10 mouse cellular contexts compared by ENCODE assay signal in genomic region chr1:60627786-60628453, GRCm38 (mm10).
DNase-seq lines count a peak whose midpoint lies in the region; ATAC-seq and TF ChIP-seq lines count a peak whose summit lies in the region.
"Had no signal": no experiment of that assay in that cellular context is flagged by ENCODE, and none has a peak within 500 bp of the region (broad histone marks: within the 10 kb centered on the region; RNA-seq: fewer than 3 reads in every experiment).

No protein-coding gene starts in this region.

- peak overlapping the region; percentile 40; the same call in 1 of the 2 replicates for H3K27ac ChIP-seq in liver, postnatal 0 days (ENCODE audit: low read depth)
- no peak overlapping the region for H3K27ac ChIP-seq in liver, embryonic 11.5 days (ENCODE audit: low read depth, low read length)
- H3K27ac ChIP-seq: embryonic facial prominence, embryonic 12.5 days had no signal

- WGBS in liver, postnatal 0 days (ENCODE audit: insufficient replicate concordance) = 28% methylated on average over 9 of the region's 9 CpGs
- WGBS in liver, embryonic 11.5 days = 36% methylated on average over 9 of the region's 9 CpGs

- no peaks in the 10 kb centered on the region for H3K27me3 ChIP-seq in liver, postnatal 0 days (ENCODE audit: insufficient read depth, low read length)
- H3K27me3 ChIP-seq in liver, embryonic 11.5 days (replicated peaks; ENCODE audit: control insufficient read depth, insufficient read depth, low read length) = no peaks in the 10 kb centered on the region
- no peaks in the 10 kb centered on the region for H3K27me3 ChIP-seq in megakaryocyte, embryonic 14.5 days (replicated peaks)
- H3K27me3 ChIP-seq: embryonic facial prominence, embryonic 12.5 days had no signal

- no peak overlapping the region for H3K4me3 ChIP-seq in liver, postnatal 0 days (ENCODE audit: low read depth, low read length)
- H3K4me3 ChIP-seq in liver, embryonic 11.5 days (ENCODE audit: low read depth, low read length) = no peak overlapping the region
- peak overlapping the region; percentile 15 for H3K4me3 ChIP-seq in megakaryocyte, embryonic 14.5 days (replicated peaks)
- H3K4me3 ChIP-seq: embryonic facial prominence, embryonic 12.5 days had no signal

- H3K9me3 ChIP-seq in liver, postnatal 0 days (ENCODE audit: low read length) = no peaks in the 10 kb centered on the region
- no peaks in the 10 kb centered on the region for H3K9me3 ChIP-seq in liver, embryonic 11.5 days (ENCODE audit: control insufficient read depth, low read length)
- H3K9me3 ChIP-seq in megakaryocyte, embryonic 14.5 days = no peaks in the 10 kb centered on the region
- H3K9me3 ChIP-seq: embryonic facial prominence, embryonic 12.5 days had no signal

- TF ChIP-seq POLR2A in brain, embryonic 14.5 days (IDR thresholded peaks at IDR 0.05; ENCODE audit: borderline replicate concordance, extremely low read depth, insufficient read depth, insufficient read length, poor library complexity, severe bottlenecking) = no peak

- peak; percentile 13 for DNase-seq in gastrocnemius, postnatal 14 days
- no peak for DNase-seq in gastrocnemius, postnatal 36 days
- no peak for DNase-seq in liver, postnatal 0 days
- no peak for DNase-seq in liver, embryonic 11.5 days (ENCODE audit: low spot score)
- DNase-seq in brain, embryonic 14.5 days (ENCODE audit: low read depth) = peak; percentile 64
- no peak for DNase-seq in adrenal gland, postnatal 10 days
- no peak for DNase-seq in ovary, postnatal 14 days (ENCODE audit: low spot score)
- DNase-seq: right cerebral cortex, postnatal 25 days had no signal

- H3K4me2 ChIP-seq in liver, postnatal 0 days (ENCODE audit: low read depth, low read length) = no peak overlapping the region
- no peak overlapping the region for H3K4me2 ChIP-seq in liver, embryonic 11.5 days
- H3K4me2 ChIP-seq: embryonic facial prominence, embryonic 12.5 days had no signal

- H3K36me3 ChIP-seq in liver, postnatal 0 days (replicated peaks; ENCODE audit: insufficient read depth, low read length) = no peaks in the 10 kb centered on the region
- H3K36me3 ChIP-seq in liver, embryonic 11.5 days (ENCODE audit: control insufficient read depth, insufficient read depth, low read length) = no peaks in the 10 kb centered on the region
- H3K36me3 ChIP-seq in megakaryocyte, embryonic 14.5 days (replicated peaks; ENCODE audit: low read length) = no peaks in the 10 kb centered on the region
- H3K36me3 ChIP-seq: embryonic facial prominence, embryonic 12.5 days had no signal

- TF ChIP-seq CTCF in liver, postnatal 0 days (IDR thresholded peaks at IDR 0.05; ENCODE audit: low read depth) = no peak
- no peak for TF ChIP-seq CTCF in brain, embryonic 14.5 days (IDR thresholded peaks at IDR 0.05; ENCODE audit: borderline replicate concordance, extremely low read depth, insufficient read depth, insufficient read length)

- intact Hi-C loops in gastrocnemius, postnatal 14 days (cut with DNase I; ENCODE audit: low total_unique reads) = no loop called here
- intact Hi-C loops in gastrocnemius, postnatal 36 days (cut with DNase I) = no loop called here

- H3K4me1 ChIP-seq in liver, postnatal 0 days (ENCODE audit: insufficient read depth) = no peaks in the 10 kb centered on the region; the same call in none of the 2 replicates
- no peaks in the 10 kb centered on the region for H3K4me1 ChIP-seq in liver, embryonic 11.5 days (replicated peaks; ENCODE audit: control insufficient read depth, insufficient read depth, low read length)
- peaks cover 18% of the 10 kb centered on the region for H3K4me1 ChIP-seq in megakaryocyte, embryonic 14.5 days
- H3K4me1 ChIP-seq: embryonic facial prominence, embryonic 12.5 days had no signal

- TF ChIP-seq EP300 in liver, postnatal 0 days (IDR thresholded peaks at IDR 0.05; ENCODE audit: low read depth) = no peak

- no peak overlapping the region for H3K9ac ChIP-seq in liver, postnatal 0 days (replicated peaks)
- H3K9ac ChIP-seq in liver, embryonic 11.5 days (ENCODE audit: low read depth, low read length) = no peak overlapping the region
- H3K9ac ChIP-seq: embryonic facial prominence, embryonic 12.5 days had no signal

- no peak; the same call in 1 of the 2 replicates for ATAC-seq in liver, postnatal 0 days
- ATAC-seq in liver, embryonic 11.5 days (replicated peaks; ENCODE audit: low FRiP score) = no peak

Comparison
In these comparisons a context has a peak if more than half of its experiments do, and no peak if none do; other contexts are left out.
1. DNase-seq: peak in gastrocnemius, postnatal 14 days (single experiment) and brain, embryonic 14.5 days (single experiment); none in gastrocnemius, postnatal 36 days (0 of 2), liver, postnatal 0 days (single experiment), liver, embryonic 11.5 days (single experiment), adrenal gland, postnatal 10 days (single experiment) and ovary, postnatal 14 days (single experiment).